Mouse (Mus musculus) right cerebral cortex, postnatal 10 days (tissue): Measurements from ENCODE around the gene Tmem273.

Experiments
- DNase-seq, 2 experiments: peaks; one replicate each; pipeline ENCODE4 v3.0.0; 2021; ENCODE audit warnings: low spot score in 2 of 2

The Tmem273 gene

GRCm38 (mm10) chr14:32785556-32786130 is at the start of gene Tmem273:
TSS of gene Tmem273 (plus strand) at chr14:32785963.
- no peak for DNase-seq

GRCm38 (mm10) chr14:32736561-32736960 is 49.2 kb upstream of the Tmem273 start:
- DNase-seq = no peak

- DNase-seq = no peak
Measured at GRCm38 (mm10) chr14:32738586-32738985, 47.2 kb upstream of the Tmem273 start.

- no peak for DNase-seq
Measured at GRCm38 (mm10) chr14:32748519-32748918, 37.2 kb upstream of the Tmem273 start.

- no peak for DNase-seq
Measured at GRCm38 (mm10) chr14:32750727-32751126, 35.0 kb upstream of the Tmem273 start.

- DNase-seq = no peak
Measured at GRCm38 (mm10) chr14:32754286-32754685, 31.5 kb upstream of the Tmem273 start.

- DNase-seq = no peak
Measured at GRCm38 (mm10) chr14:32762177-32762576, 23.6 kb upstream of the Tmem273 start.

- DNase-seq = no peak
Measured at GRCm38 (mm10) chr14:32770563-32770962, 15.2 kb upstream of the Tmem273 start.

GRCm38 (mm10) chr14:32772085-32772484 is 13.7 kb upstream of the Tmem273 start:
- no peak for DNase-seq

- no peak for DNase-seq
Measured at GRCm38 (mm10) chr14:32772791-32773190, 13.0 kb upstream of the Tmem273 start.

GRCm38 (mm10) chr14:32773456-32773855 is 12.3 kb upstream of the Tmem273 start:
- DNase-seq = no peak

- DNase-seq = no peak
Measured at GRCm38 (mm10) chr14:32776077-32776476, 9.7 kb upstream of the Tmem273 start.

GRCm38 (mm10) chr14:32778362-32778761 is 7.4 kb upstream of the Tmem273 start:
- DNase-seq = no peak

GRCm38 (mm10) chr14:32782866-32783265 is 2.9 kb upstream of the Tmem273 start:
- DNase-seq = no peak

- DNase-seq = no peak
Measured at GRCm38 (mm10) chr14:32784130-32784747, 1.5 kb upstream of the Tmem273 start.

GRCm38 (mm10) chr14:32784748-32785134 is 1.0 kb upstream of the Tmem273 start:
- no peak for DNase-seq

- no peak for DNase-seq
Measured at GRCm38 (mm10) chr14:32787691-32788090, 1.9 kb downstream of the Tmem273 start.

- DNase-seq = no peak
Measured at GRCm38 (mm10) chr14:32796375-32796774, 10.6 kb downstream of the Tmem273 start.

GRCm38 (mm10) chr14:32797803-32798202 is 12.0 kb downstream of the Tmem273 start:
- DNase-seq = no peak

- DNase-seq = no peak
Measured at GRCm38 (mm10) chr14:32798355-32798754, 12.6 kb downstream of the Tmem273 start.

- no peak for DNase-seq
Measured at GRCm38 (mm10) chr14:32800048-32800447, 14.3 kb downstream of the Tmem273 start.

- DNase-seq = peak; percentile 30 to 48
Measured at GRCm38 (mm10) chr14:32801016-32801661, 15.4 kb downstream of the Tmem273 start.

GRCm38 (mm10) chr14:32801662-32802024 is 15.9 kb downstream of the Tmem273 start:
- no peak for DNase-seq
